Mouse (Mus musculus) liver, embryonic 12.5 days (tissue): ENCODE measurements around the gene Hadha. TPM values are rescaled to one million over a fixed set of nuclear protein-coding genes. Genes with fewer than 3 reads are reported as not detected.
A peak's percentile ranks its signal among the peaks of the same experiment; 100 is the strongest.

Experiments used
- ATAC-seq: fragments of 200-750 bp; cut with Nextera tagmentation; 2 replicates; pipeline ENCODE4 v1.8.0; 2017; ENCODE audit warnings: moderate number of reproducible peaks, mild to moderate bottlenecking, moderate library complexity
- H3K27ac ChIP-seq: fragments of 300-500 bp; sonication (generic); 2 replicates; pipeline ENCODE4 v1.5.1; 2016; ENCODE audit warnings: mild to moderate bottlenecking
- H3K27me3 ChIP-seq: fragments of 300-500 bp; sonication (generic); replicated peaks from 2 replicates; pipeline ENCODE4 v1.6.1; 2016; ENCODE audit warnings: mild to moderate bottlenecking, moderate library complexity
- H3K36me3 ChIP-seq: fragments of 300-500 bp; sonication (generic); 2 replicates; pipeline ENCODE4 v1.6.1; 2016; ENCODE audit warnings: mild to moderate bottlenecking, moderate library complexity
- H3K4me1 ChIP-seq: fragments of 300-500 bp; sonication (generic); 2 replicates; pipeline ENCODE4 v1.6.1; 2016
- H3K4me2 ChIP-seq: fragments of 300-500 bp; sonication (generic); 2 replicates; pipeline ENCODE4 v1.6.1; 2016; ENCODE audit warnings: mild to moderate bottlenecking, moderate library complexity
- H3K4me3 ChIP-seq: fragments of 300-500 bp; sonication (generic); 2 replicates; pipeline ENCODE4 v1.5.1; 2016; ENCODE audit warnings: mild to moderate bottlenecking, moderate library complexity
- H3K9ac ChIP-seq: fragments of 300-500 bp; sonication (generic); 2 replicates; pipeline ENCODE4 v1.6.1; 2016; ENCODE audit warnings: mild to moderate bottlenecking, moderate library complexity
- H3K9me3 ChIP-seq: fragments of 300-500 bp; sonication (generic); replicated peaks from 2 replicates; pipeline ENCODE4 v1.6.1; 2016; ENCODE audit warnings: mild to moderate bottlenecking, moderate library complexity
- WGBS: fragments of 180-500 bp; shearing (Covaris S2); methylation state at CpG from one replicate; pipeline ENCODE4 v1.1.7; 2016; ENCODE audit not compliant: insufficient replicate concordance; 5-methylcytosine and 5-hydroxymethylcytosine counted together
- microRNA counts: library from miRNA; unstranded; fragments of <30 nt; microRNA quantifications from one replicate; lab custom pipeline; 2017
- microRNA-seq: library from miRNA; unstranded; fragments of <30 nt; microRNA quantifications from one replicate; pipeline ENCODE4, GENCODE M21; 2017
- polyA plus RNA-seq: library from polyadenylated mRNA; unstranded; fragments of >200 nt; fragmentation: Nextera tagmentation; extraction: Ambion mirVana; gene quantifications from 2 replicates; pipeline ENCODE4 v1.2.1, GENCODE M21; 2016

Gene Hadha
- polyA plus RNA-seq, 1 experiment from 2014 or later = 92.2 TPM

GRCm38 (mm10) chr5:30072825-30073821 is 81.8 kb downstream of the Hadha start, which contains the start of gene Tyms:
TSS of gene Tyms (minus strand) at chr5:30073617.
- Histone ChIP-seq H3K36me3 (peaks cover 40% of the 10 kb centered on the region), H3K9ac (peak within 1 kb of the TSS; percentile 91), H3K9me3 (no peaks in the 10 kb centered on the region), H3K4me3 (peak within 1 kb of the TSS; percentile 89), H3K27me3 (no peaks in the 10 kb centered on the region), H3K4me2 (peak within 1 kb of the TSS; percentile 76), H3K27ac (peak within 1 kb of the TSS; percentile 85), H3K4me1 (peaks cover 21% of the 10 kb centered on the region)
- under 1% methylated on average over 45 of the region's 45 CpGs for WGBS
- peak; percentile 89 for ATAC-seq

- Histone ChIP-seq H3K9ac (peak overlapping the region; percentile 91), H3K27me3 (no peaks in the 10 kb centered on the region), H3K4me1 (peaks cover 21% of the 10 kb centered on the region), H3K27ac (peak overlapping the region; percentile 46; the same call in 1 of the 2 replicates), H3K9me3 (no peaks in the 10 kb centered on the region), H3K4me3 (peak overlapping the region; percentile 89), H3K36me3 (peaks cover 47% of the 10 kb centered on the region), H3K4me2 (peak overlapping the region; percentile 76)
- WGBS = 28% methylated on average over 3 of the region's 3 CpGs
- peak; percentile 24; the same call in 1 of the 2 replicates for ATAC-seq
Measured at GRCm38 (mm10) chr5:30072377-30072776, 82.6 kb downstream of the Hadha start.

- Histone ChIP-seq H3K4me3 (peak overlapping the region; percentile 89), H3K27me3 (no peaks in the 10 kb centered on the region), H3K27ac (no peak overlapping the region), H3K4me2 (peak overlapping the region; percentile 76), H3K36me3 (peaks cover 54% of the 10 kb centered on the region), H3K9ac (peak overlapping the region; percentile 91), H3K4me1 (peaks cover 21% of the 10 kb centered on the region), H3K9me3 (no peaks in the 10 kb centered on the region)
- ATAC-seq = no peak
- WGBS = 64% methylated on average over 6 of the region's 6 CpGs
Measured at GRCm38 (mm10) chr5:30071677-30072076, 83.3 kb downstream of the Hadha start.

MicroRNAs within 50 kb of the gene (microRNA counts, 519-probe panel; counts per million panel counts)
- microRNA mmu-miR-1960 (lab: Ali Mortazavi, UCI) = 4,135 counts per million, percentile 78 among the panel's probes with 10 or more counts

Small RNA genes within 50 kb of the gene (microRNA-seq; reads per million reads assigned to microRNA genes)
- 3.9 reads per million, percentile 5 among the genes with 10 or more reads in this experiment for gene Mir1960

Other genes with a start within 250 kb of the Hadha start
- gene Il6, start 142.0 kb downstream of the Hadha start, polyA plus RNA-seq = 0.11 and 0.22 TPM in 2 replicates
- gene Tyms, start 81.5 kb downstream of the Hadha start, polyA plus RNA-seq = 278 and 289 TPM in 2 replicates
- gene Garem2, start 50.0 kb downstream of the Hadha start, polyA plus RNA-seq = 0.08 and 0.12 TPM in 2 replicates
- not detected in 2 replicates for gene 3110082J24Rik, start 49.1 kb downstream of the Hadha start, polyA plus RNA-seq
- 113 and 116 TPM in 2 replicates for gene Hadhb, start 86 bp upstream of the Hadha start, polyA plus RNA-seq
- not detected in 2 replicates for gene Adgrf3, start 50.6 kb upstream of the Hadha start, polyA plus RNA-seq
- 20.2 and 22.0 TPM in 2 replicates for gene Selenoi, start 77.4 kb upstream of the Hadha start, polyA plus RNA-seq
- gene Drc1, start 126.2 kb upstream of the Hadha start, polyA plus RNA-seq = 1.6 and 1.7 TPM in 2 replicates